Mouse (Mus musculus) heart, postnatal 0 days (tissue): ENCODE results near the gene Bdkrb1.

Experiments
- CTCF ChIP-seq: IDR thresholded peaks from 2 replicates; pipeline ENCODE4 v1.5.1; 2016; ENCODE audit warnings: antibody characterized with exemption, control low read depth, low read depth
- EP300 ChIP-seq: IDR thresholded peaks from 2 replicates; pipeline ENCODE4 v1.6.1; 2016; ENCODE audit warnings: antibody characterized with exemption, low read depth

DNA sequence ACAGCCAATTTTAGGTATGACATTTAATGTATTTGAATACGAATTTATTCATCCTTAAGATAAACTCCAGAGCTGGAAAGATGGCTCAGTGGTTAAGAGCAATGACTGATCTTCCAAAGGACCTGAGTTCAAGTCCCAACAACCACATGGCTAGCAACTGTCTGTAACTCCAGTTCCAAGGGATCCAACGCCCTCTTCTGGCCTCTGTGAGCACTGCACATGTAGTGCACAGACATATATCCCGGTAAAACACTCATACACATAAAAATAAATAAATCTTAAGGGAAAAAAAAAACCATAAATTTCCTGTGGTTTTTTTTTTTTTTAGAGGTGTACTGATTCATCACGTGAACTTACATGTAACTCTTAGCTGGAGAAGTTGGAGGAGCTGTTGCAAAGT lies 34.7 kb downstream of the Bdkrb1 start:
- TF ChIP-seq CTCF: no peak
- no peak for TF ChIP-seq EP300
